ENCODE assay signal across 8 mouse cellular contexts in the genomic region with DNA sequence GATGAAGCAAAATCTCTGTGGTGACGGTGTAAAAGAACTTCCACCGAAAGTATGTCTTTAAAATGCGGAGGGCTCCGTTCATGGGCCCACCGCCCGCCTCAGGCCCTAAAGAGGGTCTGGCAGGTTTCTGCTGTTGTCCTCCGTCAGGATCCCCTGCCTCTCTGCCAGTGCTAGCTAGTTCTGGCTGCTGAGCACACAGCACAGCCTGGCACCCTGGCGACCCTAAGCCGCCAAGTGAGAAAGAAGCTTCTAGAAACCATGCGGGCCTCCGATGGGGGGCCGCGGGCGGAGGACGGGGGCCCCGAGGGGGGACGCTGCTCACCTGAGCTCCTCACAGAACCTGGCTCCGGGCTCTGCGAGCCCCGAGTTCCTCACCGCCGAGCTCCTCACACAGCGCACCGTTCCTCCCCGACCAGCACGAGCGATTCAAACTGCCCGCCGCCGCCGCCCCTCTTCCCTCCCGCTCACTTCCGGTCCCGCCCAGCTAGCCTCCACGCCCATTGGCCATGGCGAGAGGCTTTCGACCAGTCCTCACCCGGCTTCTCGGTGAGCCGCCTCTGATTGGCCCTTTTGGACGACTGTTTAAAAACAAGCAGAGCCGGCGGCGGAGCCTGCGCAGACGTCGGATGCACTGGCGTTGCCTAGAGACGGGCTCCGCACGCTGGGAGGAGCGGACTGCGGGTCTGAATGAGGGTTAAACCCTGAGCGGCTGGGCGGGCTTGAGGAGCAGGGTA. TPM values are rescaled to one million over a fixed set of nuclear protein-coding genes. Genes with fewer than 3 reads are reported as not detected.
A peak's percentile ranks its signal among the peaks of the same experiment; 100 is the strongest.
DNase-seq lines count a peak whose midpoint lies in the region; ATAC-seq and TF ChIP-seq lines count a peak whose summit lies in the region.

A gene (minus strand): TSS at position 433 of the 734 bp plus-strand sequence.

- peak; percentile 99 for ATAC-seq in heart, embryonic 15.5 days (replicated peaks; ENCODE audit: insufficient number of reproducible peaks, insufficient read depth, low FRiP score, low read depth)
- peak; percentile 99 for ATAC-seq in liver, embryonic 14.5 days (ENCODE audit: insufficient read depth)
- peak; percentile 100 for ATAC-seq in neural tube, embryonic 11.5 days (ENCODE audit: insufficient read depth, low FRiP score, low TSS enrichment)
- peak; percentile 100 for ATAC-seq in stomach, postnatal 0 days (ENCODE audit: low FRiP score, low TSS enrichment)

- H3K9ac ChIP-seq in heart, embryonic 15.5 days, result peak within 1 kb of the TSS; percentile 71
- H3K9ac ChIP-seq in liver, embryonic 14.5 days (replicated peaks), result peak within 1 kb of the TSS; percentile 85
- peak within 1 kb of the TSS; percentile 71 for H3K9ac ChIP-seq in neural tube, embryonic 11.5 days (ENCODE audit: low read length)
- H3K9ac ChIP-seq in stomach, postnatal 0 days (ENCODE audit: low read length), result peak within 1 kb of the TSS; percentile 62

- peak within 1 kb of the TSS; percentile 97 for H3K27ac ChIP-seq in forebrain, embryonic 10.5 days
- H3K27ac ChIP-seq in heart, embryonic 15.5 days, result peak within 1 kb of the TSS; percentile 74
- H3K27ac ChIP-seq in liver, embryonic 14.5 days, result peak within 1 kb of the TSS; percentile 46
- H3K27ac ChIP-seq in neural tube, embryonic 11.5 days (ENCODE audit: low read depth, low read length), result 0 out of 2 replicates have a peak within 1 kb of the TSS, but pooled peaks have one; percentile 42
- no peak within 1 kb of the TSS; the same call in 1 of the 2 replicates for H3K27ac ChIP-seq in stomach, postnatal 0 days (replicated peaks)

- WGBS in forebrain, embryonic 10.5 days, result under 1% methylated on average over 51 of the region's 55 CpGs
- WGBS in heart, embryonic 15.5 days, result under 1% methylated on average over 55 of the region's 55 CpGs
- WGBS in liver, embryonic 14.5 days (ENCODE audit: insufficient replicate concordance), result under 1% methylated on average over 55 of the region's 55 CpGs
- WGBS in neural tube, embryonic 11.5 days, result under 1% methylated on average over 55 of the region's 55 CpGs
- under 1% methylated on average over 51 of the region's 55 CpGs for WGBS in stomach, postnatal 0 days

- TF ChIP-seq CTCF in liver, embryonic 14.5 days (IDR thresholded peaks at IDR 0.05; ENCODE audit: low read depth), result no peak
- no peak for TF ChIP-seq CTCF in stomach, postnatal 0 days (IDR thresholded peaks at IDR 0.05; ENCODE audit: low read depth)

- DNase-seq in CD8-positive naive resting alpha-beta T cell, adult 2 months (ENCODE audit: low read depth in 2 of 2, low spot score in 2 of 2), result peak; percentile 97 to 98
- peak; percentile 97 for DNase-seq in c-Kit-positive CD71-negative TER-119-negative erythroid progenitor cells, embryonic 14.5 days (ENCODE audit: low read depth)
- peak; percentile 99 for DNase-seq in forebrain, embryonic 10.5 days (ENCODE audit: extremely low spot score, low spot score)
- peak; percentile 99 to 100 for DNase-seq in kidney, postnatal 25 days
- DNase-seq in liver, embryonic 14.5 days (ENCODE audit: low read depth in 3 of 3, low spot score in 3 of 3), result peak; percentile 98 to 99 (median 99)
- DNase-seq in neural tube, embryonic 11.5 days (ENCODE audit: low spot score), result peak; percentile 97
- peak; percentile 99 for DNase-seq in stomach, postnatal 0 days (ENCODE audit: low spot score)

- peaks cover 33% of the 10 kb centered on the region for H3K36me3 ChIP-seq in forebrain, embryonic 10.5 days (replicated peaks)
- peaks cover 24% of the 10 kb centered on the region for H3K36me3 ChIP-seq in heart, embryonic 15.5 days
- H3K36me3 ChIP-seq in liver, embryonic 14.5 days (replicated peaks; ENCODE audit: control insufficient read depth, insufficient read depth, low read depth), result peaks cover 30% of the 10 kb centered on the region
- peaks cover 4% of the 10 kb centered on the region; the same call in 1 of the 2 replicates for H3K36me3 ChIP-seq in neural tube, embryonic 11.5 days (ENCODE audit: control insufficient read depth, insufficient read depth, low read length)
- H3K36me3 ChIP-seq in stomach, postnatal 0 days (ENCODE audit: control insufficient read depth, insufficient read depth, low read length), result 0 out of 2 replicates have a peak, but pooled peaks cover 4% of the 10 kb centered on the region

- peaks cover 47% of the 10 kb centered on the region for H3K4me1 ChIP-seq in forebrain, embryonic 10.5 days
- H3K4me1 ChIP-seq in heart, embryonic 15.5 days (replicated peaks), result peaks cover 34% of the 10 kb centered on the region
- peaks cover 11 to 16% of the 10 kb centered on the region in 2 experiments for H3K4me1 ChIP-seq in liver, embryonic 14.5 days (replicated peaks; ENCODE audit: control insufficient read depth in 2 of 2, insufficient read depth in 2 of 2, low read length in 1 of 2)
- H3K4me1 ChIP-seq in neural tube, embryonic 11.5 days (ENCODE audit: control insufficient read depth, insufficient read depth, low read length), result peaks cover 9% of the 10 kb centered on the region
- no peaks in the 10 kb centered on the region for H3K4me1 ChIP-seq in stomach, postnatal 0 days (replicated peaks; ENCODE audit: control insufficient read depth, insufficient read depth)

- TF ChIP-seq EP300 in liver, embryonic 14.5 days (IDR thresholded peaks at IDR 0.05; ENCODE audit: low read depth), result no peak; the same call in 1 of the 2 replicates
- no peak for TF ChIP-seq EP300 in stomach, postnatal 0 days (optimal IDR thresholded peaks at IDR 0.05)

- H3K4me3 ChIP-seq in forebrain, embryonic 10.5 days, result peak within 1 kb of the TSS; percentile 94
- H3K4me3 ChIP-seq in heart, embryonic 15.5 days, result peak within 1 kb of the TSS; percentile 86
- peak within 1 kb of the TSS; percentile 90 to 95 for H3K4me3 ChIP-seq in liver, embryonic 14.5 days (ENCODE audit: insufficient read depth in 1 of 2, low read depth in 2 of 2, low read length in 2 of 2)
- peak within 1 kb of the TSS; percentile 88 for H3K4me3 ChIP-seq in neural tube, embryonic 11.5 days (ENCODE audit: low read depth, low read length)
- peak within 1 kb of the TSS; percentile 61 for H3K4me3 ChIP-seq in stomach, postnatal 0 days (ENCODE audit: low read depth, low read length)

- H3K4me2 ChIP-seq in heart, embryonic 15.5 days, result peak within 1 kb of the TSS; percentile 88
- peak within 1 kb of the TSS; percentile 99 for H3K4me2 ChIP-seq in liver, embryonic 14.5 days (ENCODE audit: low read depth)
- peak within 1 kb of the TSS; percentile 82 for H3K4me2 ChIP-seq in neural tube, embryonic 11.5 days (ENCODE audit: low read depth)
- H3K4me2 ChIP-seq in stomach, postnatal 0 days (replicated peaks; ENCODE audit: low read depth), result peak within 1 kb of the TSS; percentile 94

- no peaks in the 10 kb centered on the region for H3K27me3 ChIP-seq in forebrain, embryonic 10.5 days (ENCODE audit: poor library complexity, severe bottlenecking)
- no peaks in the 10 kb centered on the region for H3K27me3 ChIP-seq in heart, embryonic 15.5 days
- no peaks in the 10 kb centered on the region for H3K27me3 ChIP-seq in liver, embryonic 14.5 days (ENCODE audit: control insufficient read depth, insufficient read depth, low read length)
- no peaks in the 10 kb centered on the region for H3K27me3 ChIP-seq in neural tube, embryonic 11.5 days (ENCODE audit: control insufficient read depth, insufficient read depth, low read length)
- no peaks in the 10 kb centered on the region for H3K27me3 ChIP-seq in stomach, postnatal 0 days (ENCODE audit: control insufficient read depth, insufficient read depth, low read length)

- H3K9me3 ChIP-seq in forebrain, embryonic 10.5 days, result no peaks in the 10 kb centered on the region
- no peaks in the 10 kb centered on the region for H3K9me3 ChIP-seq in heart, embryonic 15.5 days (replicated peaks)
- no peaks in the 10 kb centered on the region for H3K9me3 ChIP-seq in liver, embryonic 14.5 days (ENCODE audit: control insufficient read depth, low read length)
- no peaks in the 10 kb centered on the region for H3K9me3 ChIP-seq in neural tube, embryonic 11.5 days (ENCODE audit: control insufficient read depth, low read length)
- H3K9me3 ChIP-seq in stomach, postnatal 0 days (ENCODE audit: control insufficient read depth, low read length), result no peaks in the 10 kb centered on the region

RNA-seq across cellular contexts. Expression of the gene that starts here (rescaled TPM):
- polyA plus RNA-seq in forebrain, embryonic 10.5 days (2016; fragmentation: Nextera tagmentation; extraction: Ambion mirVana), result 131 and 136 TPM in 2 replicates
- polyA plus RNA-seq in heart, embryonic 15.5 days (2015; fragmentation: Nextera tagmentation; extraction: Ambion mirVana), result 62.2 and 71.2 TPM in 2 replicates
- 5.0 and 12.0 TPM in 2 replicates for polyA plus RNA-seq in liver, embryonic 14.5 days (2012; rRNA removed)
- 43.2 and 45.4 TPM in 2 replicates for polyA plus RNA-seq in liver, embryonic 14.5 days (2014; fragmentation: Nextera tagmentation; extraction: Ambion mirVana)
- 90.0 and 93.2 TPM in 2 replicates for polyA plus RNA-seq in neural tube, embryonic 11.5 days (2014; fragmentation: Nextera tagmentation; extraction: Ambion mirVana)
- 16.5 and 21.7 TPM in 2 replicates for polyA plus RNA-seq in stomach, postnatal 0 days (2015; fragmentation: Nextera tagmentation; extraction: Ambion mirVana)
